Mouse (Mus musculus): ENCODE results near the gene Clptm1.

Clptm1 gene

GRCm38 (mm10) chr7:19664955-19665841 lies at the start of gene Clptm1:
Gene Clptm1, minus strand, starts transcription at chr7:19665033.
- peak; percentile 98 for DNase-seq (ENCODE audit: low read depth, low spot score)

- DNase-seq (ENCODE audit: low read depth, low spot score), result no peak
Measured at GRCm38 (mm10) chr7:19713598-19713997, 48.8 kb upstream of the Clptm1 start.

- DNase-seq (ENCODE audit: low read depth, low spot score), result peak; percentile 78
Measured at GRCm38 (mm10) chr7:19713196-19713595, 48.4 kb upstream of the Clptm1 start.

- peak; percentile 70 for DNase-seq (ENCODE audit: low read depth, low spot score)
Measured at GRCm38 (mm10) chr7:19712414-19712813, 47.6 kb upstream of the Clptm1 start.

GRCm38 (mm10) chr7:19710650-19711049 lies 45.8 kb upstream of the Clptm1 start:
- no peak for DNase-seq (ENCODE audit: low read depth, low spot score)

- DNase-seq (ENCODE audit: low read depth, low spot score), result no peak
Measured at GRCm38 (mm10) chr7:19705271-19705670, 40.4 kb upstream of the Clptm1 start.

GRCm38 (mm10) chr7:19704475-19704874 lies 39.6 kb upstream of the Clptm1 start:
- DNase-seq (ENCODE audit: low read depth, low spot score), result no peak

- DNase-seq (ENCODE audit: low read depth, low spot score), result no peak
Measured at GRCm38 (mm10) chr7:19702859-19703555, 38.2 kb upstream of the Clptm1 start.

- DNase-seq (ENCODE audit: low read depth, low spot score), result peak; percentile 82
Measured at GRCm38 (mm10) chr7:19701069-19701761, 36.4 kb upstream of the Clptm1 start.

- DNase-seq (ENCODE audit: low read depth, low spot score), result peak; percentile 75
Measured at GRCm38 (mm10) chr7:19700299-19701068, 35.7 kb upstream of the Clptm1 start.

GRCm38 (mm10) chr7:19699827-19700148 lies 35.0 kb upstream of the Clptm1 start:
- no peak for DNase-seq (ENCODE audit: low read depth, low spot score)

GRCm38 (mm10) chr7:19698907-19699826 lies 34.3 kb upstream of the Clptm1 start, which contains the start of gene Apoe:
Gene Apoe, minus strand, starts transcription at chr7:19699188.
- peak; percentile 88 for DNase-seq (ENCODE audit: low read depth, low spot score)

GRCm38 (mm10) chr7:19697949-19698906 lies 33.4 kb upstream of the Clptm1 start:
- peak; percentile 70 for DNase-seq (ENCODE audit: low read depth, low spot score)

- peak; percentile 51 for DNase-seq (ENCODE audit: low read depth, low spot score)
Measured at GRCm38 (mm10) chr7:19696336-19696873, 31.6 kb upstream of the Clptm1 start.

- peak; percentile 49 for DNase-seq (ENCODE audit: low read depth, low spot score)
Measured at GRCm38 (mm10) chr7:19695881-19696280, 31.0 kb upstream of the Clptm1 start.

GRCm38 (mm10) chr7:19695213-19695594 lies 30.4 kb upstream of the Clptm1 start:
- DNase-seq (ENCODE audit: low read depth, low spot score), result no peak

- DNase-seq (ENCODE audit: low read depth, low spot score), result no peak
Measured at GRCm38 (mm10) chr7:19694336-19695212, 29.7 kb upstream of the Clptm1 start.

GRCm38 (mm10) chr7:19693421-19693820 lies 28.6 kb upstream of the Clptm1 start:
- no peak for DNase-seq (ENCODE audit: low read depth, low spot score)

All from ES-CJ7 (cell line).